In genomic region chr3:51778179-51778578, GRCm38 (mm10) we compare ENCODE assay signal across 11 mouse cellular contexts.
DNase-seq lines count a peak whose midpoint lies in the region; ATAC-seq lines count a peak whose summit lies in the region.
"Had no signal": no experiment of that assay in that cellular context is flagged by ENCODE, and none has a peak within 500 bp of the region (broad histone marks: within the 10 kb centered on the region; RNA-seq: fewer than 3 reads in every experiment).

No protein-coding gene starts in this region.

- peak overlapping the region; percentile 48 for H3K4me2 ChIP-seq in heart, embryonic 13.5 days
- no peak overlapping the region for H3K4me2 ChIP-seq in forebrain, embryonic 16.5 days (ENCODE audit: low read length)
- no peak overlapping the region for H3K4me2 ChIP-seq in liver, embryonic 11.5 days
- H3K4me2 ChIP-seq: embryonic facial prominence, embryonic 12.5 days had no signal

- H3K27ac ChIP-seq in heart, embryonic 13.5 days (replicated peaks), result peak overlapping the region; percentile 45
- 0 out of 2 replicates have a peak overlapping the region, but pooled peaks have one; percentile 11 for H3K27ac ChIP-seq in forebrain, embryonic 16.5 days (ENCODE audit: low read length)
- no peak overlapping the region for H3K27ac ChIP-seq in liver, embryonic 11.5 days (ENCODE audit: low read depth, low read length)
- H3K27ac ChIP-seq: left cerebral cortex, adult 2 months had no signal

- no peak overlapping the region for H3K4me3 ChIP-seq in heart, embryonic 13.5 days
- no peak overlapping the region for H3K4me3 ChIP-seq in forebrain, embryonic 16.5 days (replicated peaks; ENCODE audit: low read length)
- H3K4me3 ChIP-seq in liver, embryonic 11.5 days (ENCODE audit: low read depth, low read length), result no peak overlapping the region
- H3K4me3 ChIP-seq: embryonic facial prominence, embryonic 12.5 days; left cerebral cortex, adult 2 months had no signal

- peak overlapping the region; percentile 65 for H3K9ac ChIP-seq in heart, embryonic 13.5 days
- 0 out of 2 replicates have a peak overlapping the region, but pooled peaks have one; percentile 7 for H3K9ac ChIP-seq in forebrain, embryonic 16.5 days (replicated peaks; ENCODE audit: low read depth, low read length)
- H3K9ac ChIP-seq in liver, embryonic 11.5 days (ENCODE audit: low read depth, low read length), result no peak overlapping the region
- H3K9ac ChIP-seq: embryonic facial prominence, embryonic 12.5 days had no signal

- H3K4me1 ChIP-seq in heart, embryonic 13.5 days, result peaks cover 22% of the 10 kb centered on the region
- peaks cover 13% of the 10 kb centered on the region for H3K4me1 ChIP-seq in forebrain, embryonic 16.5 days (replicated peaks; ENCODE audit: control insufficient read depth, insufficient read depth, low read length)
- H3K4me1 ChIP-seq in liver, embryonic 11.5 days (replicated peaks; ENCODE audit: control insufficient read depth, insufficient read depth, low read length), result 0 out of 2 replicates have a peak, but pooled peaks cover 11% of the 10 kb centered on the region

- no peak for DNase-seq in heart, postnatal 36 days
- peak; percentile 32 for DNase-seq in 416B (ENCODE audit: low read depth)
- DNase-seq in spleen, postnatal 14 days (ENCODE audit: low spot score in 2 of 2), result no peak
- DNase-seq in liver, embryonic 11.5 days (ENCODE audit: low spot score), result no peak
- DNase-seq in yolk sac, embryonic 10.5 days (ENCODE audit: low spot score), result no peak

- H3K27me3 ChIP-seq in heart, embryonic 13.5 days (replicated peaks), result no peaks in the 10 kb centered on the region
- no peaks in the 10 kb centered on the region for H3K27me3 ChIP-seq in forebrain, embryonic 16.5 days (replicated peaks; ENCODE audit: control insufficient read depth, insufficient read depth, low read length)
- H3K27me3 ChIP-seq in liver, embryonic 11.5 days (replicated peaks; ENCODE audit: control insufficient read depth, insufficient read depth, low read length), result no peaks in the 10 kb centered on the region
- H3K27me3 ChIP-seq: embryonic facial prominence, embryonic 12.5 days had no signal

- no peaks in the 10 kb centered on the region for H3K9me3 ChIP-seq in heart, embryonic 13.5 days
- H3K9me3 ChIP-seq in forebrain, embryonic 16.5 days (ENCODE audit: control insufficient read depth, low read length), result no peaks in the 10 kb centered on the region
- no peaks in the 10 kb centered on the region for H3K9me3 ChIP-seq in liver, embryonic 11.5 days (ENCODE audit: control insufficient read depth, low read length)
- H3K9me3 ChIP-seq: embryonic facial prominence, embryonic 12.5 days had no signal

- intact Hi-C loops in heart, postnatal 36 days (cut with DNase I), result no loop called here

- WGBS in heart, embryonic 13.5 days, result 57% methylated on average over 3 of the region's 3 CpGs
- 60% methylated on average over 3 of the region's 3 CpGs for WGBS in forebrain, embryonic 16.5 days
- WGBS in liver, embryonic 11.5 days, result 30% methylated on average over 3 of the region's 3 CpGs

- no peak for ATAC-seq in heart, embryonic 13.5 days (ENCODE audit: extremely low read depth, insufficient number of reproducible peaks, low FRiP score, low TSS enrichment)
- ATAC-seq in forebrain, embryonic 16.5 days, result no peak
- ATAC-seq in megakaryocyte, adult 5-6 weeks (ENCODE audit: poor library complexity, severe bottlenecking), result peak; percentile 21; the same call in 1 of the 2 replicates
- no peak for ATAC-seq in liver, embryonic 11.5 days (replicated peaks; ENCODE audit: low FRiP score)
- ATAC-seq: CD4-positive, CD25-positive, alpha-beta regulatory T cell, adult 4 months had no signal

- H3K36me3 ChIP-seq in heart, embryonic 13.5 days, result no peaks in the 10 kb centered on the region
- H3K36me3 ChIP-seq in forebrain, embryonic 16.5 days (ENCODE audit: control insufficient read depth, insufficient read depth), result no peaks in the 10 kb centered on the region
- no peaks in the 10 kb centered on the region for H3K36me3 ChIP-seq in liver, embryonic 11.5 days (ENCODE audit: control insufficient read depth, insufficient read depth, low read length)
- H3K36me3 ChIP-seq: embryonic facial prominence, embryonic 12.5 days had no signal
